Mouse (Mus musculus) liver, embryonic 13.5 days (tissue): ENCODE measurements around the gene Mgll. TPM values are rescaled to one million over a fixed set of nuclear protein-coding genes. Genes with fewer than 3 reads are reported as not detected.
A peak's percentile ranks its signal among the peaks of the same experiment; 100 is the strongest.

Source experiments
- ATAC-seq: fragments of 200-750 bp; cut with Nextera tagmentation; 2 replicates; pipeline ENCODE4 v1.8.0; 2017; ENCODE audit warnings: low read depth, mild to moderate bottlenecking, moderate number of reproducible peaks, moderate library complexity
- DNase-seq: peaks from one replicate; pipeline ENCODE4 v3.0.0; 2022
- H3K27ac ChIP-seq: fragments of 300-500 bp; sonication (generic); 2 replicates; pipeline ENCODE4 v1.5.1; 2015; ENCODE audit warnings: moderate library complexity, mild to moderate bottlenecking, inconsistent platforms
- H3K27me3 ChIP-seq: fragments of 300-500 bp; sonication (generic); 2 replicates; pipeline ENCODE4 v1.6.1; 2015; ENCODE audit warnings: mild to moderate bottlenecking, inconsistent platforms
- H3K36me3 ChIP-seq: fragments of 300-500 bp; sonication (generic); 2 replicates; pipeline ENCODE4 v1.6.1; 2015; ENCODE audit warnings: mild to moderate bottlenecking, inconsistent platforms
- H3K4me1 ChIP-seq: fragments of 300-500 bp; sonication (generic); replicated peaks from 2 replicates; pipeline ENCODE4 v1.6.1; 2015; ENCODE audit warnings: inconsistent platforms
- H3K4me2 ChIP-seq: fragments of 300-500 bp; sonication (generic); 2 replicates; pipeline ENCODE4 v1.6.1; 2015; ENCODE audit warnings: inconsistent platforms, mild to moderate bottlenecking, moderate library complexity
- H3K4me3 ChIP-seq: fragments of 300-500 bp; sonication (generic); replicated peaks from 2 replicates; pipeline ENCODE4 v1.5.1; 2015; ENCODE audit warnings: mild to moderate bottlenecking, inconsistent platforms
- H3K9ac ChIP-seq: fragments of 300-500 bp; sonication (generic); 2 replicates; pipeline ENCODE4 v1.6.1; 2015; ENCODE audit warnings: mild to moderate bottlenecking, inconsistent platforms
- H3K9me3 ChIP-seq: fragments of 300-500 bp; sonication (generic); replicated peaks from 2 replicates; pipeline ENCODE4 v1.6.1; 2016; ENCODE audit warnings: inconsistent platforms
- WGBS: fragments of 180-500 bp; shearing (Covaris S2); methylation state at CpG from one replicate; pipeline ENCODE4 v1.1.7; 2015; ENCODE audit not compliant: insufficient replicate concordance; 5-methylcytosine and 5-hydroxymethylcytosine counted together
- polyA plus RNA-seq: library from polyadenylated mRNA; unstranded; fragments of >200 nt; fragmentation: Nextera tagmentation; extraction: Ambion mirVana; gene quantifications from 2 replicates; pipeline ENCODE4 v1.2.1, GENCODE M21; 2015

The Mgll gene
- polyA plus RNA-seq, 1 experiment from 2014 or later: 68.8 TPM

DNA sequence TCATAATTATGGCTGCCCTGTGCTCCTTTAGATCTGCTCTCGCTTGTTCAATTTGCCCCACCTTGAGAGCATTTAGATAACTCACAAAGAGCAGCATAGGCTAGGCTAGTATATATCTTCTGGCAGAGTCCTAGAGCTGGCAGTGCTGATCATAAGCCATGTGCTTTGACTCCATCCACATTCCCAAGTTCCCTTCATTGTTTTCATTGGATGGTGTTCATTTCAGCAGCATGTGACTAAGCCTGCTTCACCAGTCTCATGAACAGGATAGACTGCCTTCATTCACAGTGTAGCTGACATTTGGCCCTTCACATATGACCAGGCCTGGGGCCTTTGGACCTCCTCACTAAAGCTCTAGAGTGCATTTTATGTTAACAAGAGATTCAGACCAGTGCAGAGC is 21.3 kb upstream of the Mgll start:
- Histone ChIP-seq H3K4me2 (no peak overlapping the region), H3K4me1 (peaks cover under 1% of the 10 kb centered on the region), H3K27ac (no peak overlapping the region), H3K36me3 (no peaks in the 10 kb centered on the region), H3K9ac (no peak overlapping the region), H3K4me3 (no peak overlapping the region), H3K27me3 (peaks cover 23% of the 10 kb centered on the region), H3K9me3 (no peaks in the 10 kb centered on the region)
- DNase-seq: no peak
- 69% methylated on average over 1 of the region's 1 CpGs for WGBS
- no peak for ATAC-seq

DNA sequence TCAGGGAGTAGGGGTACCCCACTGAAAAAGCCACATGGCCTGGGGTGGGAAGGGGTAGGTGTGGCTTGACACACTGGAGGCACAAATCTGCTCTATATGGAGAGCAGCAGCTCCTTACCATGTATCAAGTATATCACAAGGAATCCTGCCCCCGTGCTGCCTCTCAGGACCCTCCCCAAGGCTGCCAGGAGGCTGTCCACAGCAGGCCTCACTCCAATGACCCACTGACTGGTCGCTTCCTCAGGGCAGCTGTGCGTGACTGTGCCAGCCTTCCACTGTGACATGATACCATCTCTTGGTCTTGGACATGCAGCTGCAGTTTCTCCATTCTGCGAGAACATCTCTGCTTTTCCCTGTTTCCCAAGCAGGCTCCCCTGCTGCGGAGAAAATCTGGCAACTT is 20.5 kb upstream of the Mgll start:
- no peak overlapping the region for H3K4me2 ChIP-seq
- WGBS: 82% methylated on average over 5 of the region's 5 CpGs
- H3K9me3 ChIP-seq: no peaks in the 10 kb centered on the region
- H3K4me3 ChIP-seq: no peak overlapping the region
- peaks cover 14% of the 10 kb centered on the region for H3K27me3 ChIP-seq
- H3K27ac ChIP-seq: no peak overlapping the region
- ATAC-seq (no peak), DNase-seq (no peak)
- H3K4me1 ChIP-seq: peaks cover 9% of the 10 kb centered on the region
- no peaks in the 10 kb centered on the region for H3K36me3 ChIP-seq
- H3K9ac ChIP-seq: no peak overlapping the region

DNA sequence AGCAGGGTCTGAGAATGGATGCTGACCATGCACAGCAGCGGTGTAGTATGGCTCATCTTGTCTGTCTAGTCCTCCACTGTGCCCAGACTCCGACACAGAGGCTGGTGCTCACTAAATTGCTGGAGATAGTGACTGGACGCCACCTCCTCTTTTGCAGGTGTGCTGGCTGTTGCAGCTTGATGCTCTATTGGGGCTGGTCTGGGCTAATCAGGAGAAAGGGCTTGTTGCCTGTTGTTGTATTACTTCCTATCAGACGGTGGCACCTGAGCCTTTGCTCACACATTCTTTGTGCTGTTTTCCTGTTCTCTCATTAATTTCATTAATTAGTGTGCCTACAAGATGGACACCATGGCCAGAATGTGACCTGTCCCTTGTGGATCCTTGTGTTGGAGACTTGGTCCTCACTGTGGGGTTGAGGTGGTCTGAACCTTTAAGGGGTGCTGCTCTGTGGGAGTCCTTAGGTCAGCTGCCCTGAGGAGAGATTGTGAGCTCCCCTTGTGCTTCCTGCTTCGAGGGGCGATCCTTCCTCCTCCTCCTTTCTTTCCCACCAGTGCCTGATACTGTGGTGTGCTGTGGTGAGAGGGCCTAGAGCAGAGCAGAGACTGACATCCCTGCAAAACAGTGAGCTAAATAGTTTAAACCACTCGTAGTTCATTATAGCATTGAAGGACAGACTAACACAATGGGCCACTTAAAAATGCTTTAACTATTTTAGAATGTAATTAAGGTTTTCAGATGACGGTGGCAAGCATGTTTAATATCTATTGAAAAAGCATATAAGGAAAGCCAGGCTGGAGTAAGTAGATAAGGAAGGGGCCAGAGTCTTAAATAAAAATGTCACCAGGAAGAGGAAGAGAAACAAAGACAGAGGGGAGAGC is 15.6 kb upstream of the Mgll start:
- 23% methylated on average over 8 of the region's 8 CpGs for WGBS

DNA sequence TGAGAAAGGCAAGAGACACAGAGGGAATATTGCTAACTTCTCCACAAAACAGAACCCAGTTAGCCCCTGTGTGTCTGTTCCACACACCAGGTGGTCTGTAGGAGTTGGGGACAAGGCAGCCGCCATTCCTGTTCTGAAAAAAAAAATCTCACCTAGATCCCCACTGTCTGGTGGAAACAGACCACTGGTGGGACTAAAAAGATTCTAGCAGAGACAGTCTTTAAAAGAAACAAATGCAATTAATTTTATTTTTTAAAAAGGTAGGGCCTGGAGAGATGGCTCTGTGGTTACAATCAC is 15.0 kb upstream of the Mgll start:
- H3K4me2 ChIP-seq: peak overlapping the region; percentile 34
- 79% methylated on average over 1 of the region's 1 CpGs for WGBS
- no peak overlapping the region for H3K4me3 ChIP-seq
- H3K27ac ChIP-seq: peak overlapping the region; percentile 73
- peaks cover 17% of the 10 kb centered on the region for H3K4me1 ChIP-seq
- H3K36me3 ChIP-seq: no peaks in the 10 kb centered on the region
- H3K27me3 ChIP-seq: 0 out of 2 replicates have a peak, but pooled peaks cover 14% of the 10 kb centered on the region
- H3K9ac ChIP-seq: no peak overlapping the region
- no peak for ATAC-seq
- no peak for DNase-seq
- no peaks in the 10 kb centered on the region for H3K9me3 ChIP-seq

More for the DNA sequence above, 15.6 kb upstream of the Mgll start:
- 0 out of 2 replicates have a peak, but pooled peaks cover 12% of the 10 kb centered on the region for H3K27me3 ChIP-seq
- H3K9ac ChIP-seq: peak overlapping the region; percentile 48
- H3K4me2 ChIP-seq: peak overlapping the region; percentile 34
- peaks cover 17% of the 10 kb centered on the region for H3K4me1 ChIP-seq
- no peak overlapping the region for H3K4me3 ChIP-seq
- H3K27ac ChIP-seq: peak overlapping the region; percentile 73
- DNase-seq: peak; percentile 55
- H3K36me3 ChIP-seq: no peaks in the 10 kb centered on the region
- ATAC-seq: peak; percentile 86
- H3K9me3 ChIP-seq: no peaks in the 10 kb centered on the region

DNA sequence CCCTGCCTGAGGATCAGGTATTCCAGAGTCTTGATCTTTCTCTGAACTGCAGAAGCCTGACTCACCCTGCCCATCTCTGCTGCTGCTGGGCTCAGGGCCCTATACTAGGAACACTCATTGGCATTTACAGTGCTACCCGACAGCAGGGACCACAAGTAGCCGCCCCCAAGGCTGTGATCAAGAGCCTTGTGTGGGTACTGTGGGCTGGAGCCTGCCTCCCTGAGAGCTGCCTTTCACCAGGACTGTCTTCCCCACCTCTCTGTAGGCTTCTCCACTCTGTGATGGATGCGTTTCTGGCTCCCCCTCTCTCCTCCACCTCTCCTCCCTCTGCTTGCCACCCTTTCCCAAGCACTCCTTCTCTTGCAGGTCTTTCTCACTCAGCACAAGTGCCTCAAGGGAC is 12.9 kb upstream of the Mgll start:
- no peak overlapping the region for H3K27ac ChIP-seq
- no peaks in the 10 kb centered on the region for H3K36me3 ChIP-seq
- no peak for DNase-seq
- no peaks in the 10 kb centered on the region for H3K9me3 ChIP-seq
- 0 out of 2 replicates have a peak, but pooled peaks cover 13% of the 10 kb centered on the region for H3K27me3 ChIP-seq
- H3K9ac ChIP-seq: no peak overlapping the region
- ATAC-seq: no peak
- H3K4me1 ChIP-seq: peaks cover 17% of the 10 kb centered on the region
- WGBS: 56% methylated on average over 3 of the region's 3 CpGs
- no peak overlapping the region for H3K4me2 ChIP-seq
- H3K4me3 ChIP-seq: no peak overlapping the region

DNA sequence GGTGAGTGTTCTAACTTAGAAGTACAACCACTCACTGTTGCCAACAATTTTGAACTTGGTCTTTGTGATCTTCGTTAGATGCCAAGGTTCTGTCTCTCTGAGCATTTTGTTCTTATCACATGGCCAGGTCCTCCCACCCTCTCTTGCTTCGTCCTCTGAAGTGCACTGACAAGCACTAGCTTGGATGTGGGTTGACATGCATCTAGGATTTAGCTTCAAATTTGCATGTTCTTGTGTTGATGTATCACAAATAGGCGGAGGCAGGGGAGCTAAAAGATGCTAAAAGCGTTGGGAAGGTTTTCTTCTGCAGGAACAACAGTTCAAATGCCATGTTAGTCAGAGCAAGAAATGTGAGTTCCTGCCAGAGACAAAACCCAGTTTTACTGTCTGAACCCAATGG is 12.1 kb upstream of the Mgll start:
- DNase-seq (no peak), ATAC-seq (no peak)
- H3K9me3 ChIP-seq: no peaks in the 10 kb centered on the region
- WGBS: 72% methylated on average over 4 of the region's 4 CpGs
- peaks cover 17% of the 10 kb centered on the region for H3K4me1 ChIP-seq
- H3K27ac ChIP-seq: no peak overlapping the region
- no peak overlapping the region for H3K4me3 ChIP-seq
- no peak overlapping the region for H3K4me2 ChIP-seq
- H3K36me3 ChIP-seq: no peaks in the 10 kb centered on the region
- H3K27me3 ChIP-seq: 0 out of 2 replicates have a peak, but pooled peaks cover 18% of the 10 kb centered on the region
- no peak overlapping the region for H3K9ac ChIP-seq

DNA sequence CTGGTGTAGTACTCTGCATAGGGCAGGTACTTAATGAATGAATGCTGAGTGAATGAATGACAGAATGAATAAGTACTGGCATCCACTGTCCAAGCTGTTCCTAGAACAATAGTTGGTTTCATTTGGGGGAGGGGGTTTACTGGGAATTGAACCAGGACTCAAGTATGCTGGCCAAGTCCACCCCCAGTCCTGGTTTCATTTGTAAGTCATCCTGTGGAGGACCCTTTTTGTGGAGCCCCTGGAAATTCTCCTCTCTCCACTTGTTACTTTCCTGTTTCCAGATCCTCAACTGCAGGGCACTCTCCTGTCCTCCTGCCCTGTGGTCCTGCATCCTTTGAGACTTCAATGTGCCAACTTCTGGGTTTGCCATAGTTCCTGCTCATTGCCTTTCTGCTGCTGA is 10.9 kb upstream of the Mgll start:
- H3K36me3 ChIP-seq: no peaks in the 10 kb centered on the region
- no peak for DNase-seq
- H3K27ac ChIP-seq: no peak overlapping the region
- ATAC-seq: no peak
- H3K27me3 ChIP-seq: peaks cover 23% of the 10 kb centered on the region; the same call in 1 of the 2 replicates
- no peak overlapping the region for H3K9ac ChIP-seq
- H3K9me3 ChIP-seq: no peaks in the 10 kb centered on the region
- peaks cover 15% of the 10 kb centered on the region for H3K4me1 ChIP-seq
- H3K4me3 ChIP-seq: no peak overlapping the region
- no peak overlapping the region for H3K4me2 ChIP-seq

DNA sequence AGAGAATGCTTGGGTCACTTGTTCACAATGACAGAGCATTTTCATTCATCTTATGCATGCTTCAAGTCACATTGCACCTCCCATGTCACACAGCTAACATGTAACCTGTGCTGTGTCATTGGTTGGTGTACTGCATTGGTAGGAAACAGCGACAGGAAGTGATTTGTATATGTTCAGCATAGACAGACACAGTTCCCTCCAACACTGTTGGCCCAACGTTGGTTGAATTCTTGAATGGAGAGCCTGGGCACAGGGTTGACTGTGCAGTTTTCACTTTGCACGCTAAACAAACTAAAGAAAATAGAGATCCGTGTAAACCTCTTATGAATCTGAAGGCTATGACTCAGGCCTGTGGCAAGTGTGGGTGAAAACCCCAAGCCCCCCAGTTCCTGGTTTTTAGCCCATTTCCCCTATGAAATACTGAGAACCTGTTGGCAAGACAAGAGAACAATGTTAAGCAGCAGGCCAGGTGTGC is 10.0 kb upstream of the Mgll start:
- Histone ChIP-seq H3K27ac (no peak overlapping the region), H3K27me3 (peaks cover 23% of the 10 kb centered on the region; the same call in 1 of the 2 replicates), H3K4me2 (no peak overlapping the region), H3K4me1 (peaks cover 6% of the 10 kb centered on the region), H3K9ac (no peak overlapping the region), H3K36me3 (no peaks in the 10 kb centered on the region), H3K4me3 (no peak overlapping the region), H3K9me3 (no peaks in the 10 kb centered on the region)
- ATAC-seq: no peak
- no peak for DNase-seq
- 65% methylated on average over 4 of the region's 4 CpGs for WGBS

DNA sequence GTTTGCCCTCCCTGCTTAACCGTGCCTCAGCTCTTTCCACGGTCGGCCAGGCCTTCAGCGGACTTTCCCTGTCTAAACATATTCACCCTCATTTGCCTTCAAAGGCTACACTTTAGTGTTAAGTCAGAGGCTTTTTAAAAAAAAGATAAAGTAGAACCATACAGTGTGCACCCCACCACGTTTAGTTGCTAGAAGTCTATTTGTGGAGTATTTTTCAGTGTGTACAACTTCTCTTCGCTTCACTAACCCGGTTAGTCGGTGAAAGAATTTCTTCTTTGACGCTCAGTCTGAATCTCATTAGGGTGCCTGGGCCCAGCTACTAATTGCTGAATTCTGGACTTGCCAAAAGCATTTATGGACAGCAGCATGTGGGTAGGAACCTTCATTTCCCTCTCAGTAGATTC is 8.8 kb upstream of the Mgll start:
- ATAC-seq: no peak
- WGBS: 79% methylated on average over 9 of the region's 9 CpGs
- H3K4me3 ChIP-seq: no peak overlapping the region

DNA sequence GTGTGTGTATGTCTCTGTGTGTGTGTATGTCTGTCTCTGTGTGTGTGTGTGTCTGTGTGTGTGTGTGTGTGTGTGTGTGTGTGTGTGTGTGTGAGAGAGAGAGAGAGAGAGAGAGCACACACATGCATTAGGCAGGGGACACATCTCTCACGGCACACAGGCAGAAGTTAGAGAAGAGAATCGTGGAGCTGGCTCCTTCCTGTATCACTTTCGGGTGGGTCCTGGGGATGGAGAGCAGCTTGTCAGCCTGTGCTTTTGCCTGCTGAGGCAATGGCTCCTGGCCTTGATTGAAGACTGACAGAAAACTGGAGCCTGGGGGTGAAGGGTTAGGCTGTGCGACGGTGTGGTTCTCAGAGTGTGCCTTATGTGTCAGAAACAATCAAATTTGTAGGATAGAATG is 8.2 kb upstream of the Mgll start:
- Histone ChIP-seq H3K9me3 (no peaks in the 10 kb centered on the region), H3K4me1 (0 out of 2 replicates have a peak, but pooled peaks cover 5% of the 10 kb centered on the region), H3K36me3 (no peaks in the 10 kb centered on the region), H3K4me2 (no peak overlapping the region), H3K27me3 (peaks cover 29% of the 10 kb centered on the region), H3K4me3 (no peak overlapping the region), H3K9ac (no peak overlapping the region), H3K27ac (no peak overlapping the region)
- WGBS: 72% methylated on average over 5 of the region's 5 CpGs
- ATAC-seq (no peak), DNase-seq (no peak)

More for the DNA sequence above, 8.8 kb upstream of the Mgll start:
- no peak overlapping the region for H3K9ac ChIP-seq
- DNase-seq: no peak
- no peak overlapping the region for H3K27ac ChIP-seq
- H3K36me3 ChIP-seq: no peaks in the 10 kb centered on the region
- H3K9me3 ChIP-seq: no peaks in the 10 kb centered on the region
- H3K4me2 ChIP-seq: no peak overlapping the region
- peaks cover 26% of the 10 kb centered on the region; the same call in 1 of the 2 replicates for H3K27me3 ChIP-seq
- H3K4me1 ChIP-seq: 0 out of 2 replicates have a peak, but pooled peaks cover 2% of the 10 kb centered on the region

DNA sequence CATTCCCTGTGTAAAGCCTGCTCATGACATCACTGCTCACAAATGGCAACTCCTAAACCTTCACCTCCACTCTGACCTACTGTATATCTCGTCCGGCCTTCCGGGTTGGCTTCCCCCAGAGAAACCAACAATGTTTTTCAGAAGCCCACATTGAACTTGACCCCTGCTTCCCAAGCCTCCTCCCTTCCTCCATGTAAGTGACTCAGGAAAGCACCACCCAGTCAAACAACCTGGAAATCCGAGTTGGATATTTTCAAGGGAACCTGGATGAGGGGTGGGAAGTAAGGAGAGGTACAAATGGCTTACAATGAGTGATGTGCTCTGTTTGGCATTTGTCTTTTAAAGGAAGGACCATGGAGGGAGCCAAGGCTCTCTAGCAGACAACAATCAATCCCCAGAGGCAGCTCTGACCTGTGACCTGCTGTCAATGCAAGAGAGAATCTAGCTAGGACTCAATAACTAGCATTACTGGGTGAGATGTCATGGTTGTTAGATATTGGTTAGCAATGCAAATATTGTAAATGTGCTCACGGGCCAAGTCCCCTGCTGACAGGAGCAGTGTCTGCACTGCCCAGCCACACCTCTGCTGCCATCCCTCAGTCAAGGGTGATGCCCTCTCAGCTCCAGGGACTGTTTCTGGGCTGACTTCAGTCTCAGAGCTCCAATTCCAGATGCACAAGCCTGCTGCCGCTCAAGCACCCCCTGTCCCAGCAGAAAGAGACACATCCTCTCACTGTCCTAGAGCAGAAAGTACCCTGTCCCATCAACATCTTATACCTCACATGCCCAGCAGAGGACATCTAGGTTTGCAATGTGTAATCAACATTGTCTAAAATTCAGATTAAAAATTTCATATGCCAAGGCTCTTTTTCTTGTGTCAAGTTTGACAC is 6.8 kb upstream of the Mgll start:
- Histone ChIP-seq H3K4me2 (no peak overlapping the region), H3K27ac (no peak overlapping the region), H3K9ac (no peak overlapping the region), H3K27me3 (peaks cover 27% of the 10 kb centered on the region), H3K9me3 (no peaks in the 10 kb centered on the region), H3K4me3 (no peak overlapping the region), H3K4me1 (0 out of 2 replicates have a peak, but pooled peaks cover 5% of the 10 kb centered on the region), H3K36me3 (no peaks in the 10 kb centered on the region)
- ATAC-seq: no peak
- WGBS: 65% methylated on average over 6 of the region's 6 CpGs
- DNase-seq: no peak
